Mouse (Mus musculus) hindbrain, embryonic 16.5 days (tissue): ENCODE measurements around the gene Dek. TPM values are rescaled to one million over a fixed set of nuclear protein-coding genes. Genes with fewer than 3 reads are reported as not detected.

ENCODE experiments used
- ATAC-seq: fragments of 200-750 bp; cut with Nextera tagmentation; 2 replicates; pipeline ENCODE4 v1.8.0; 2017; ENCODE audit warnings: moderate TSS enrichment, moderate library complexity
- H3K27ac ChIP-seq: fragments of 300-500 bp; sonication (generic); 2 replicates; pipeline ENCODE4 v1.5.1; 2014; ENCODE audit warnings: low read depth, mild to moderate bottlenecking, control low read depth, low read length, moderate library complexity
- H3K27me3 ChIP-seq: fragments of 300-500 bp; sonication (generic); replicated peaks from 2 replicates; pipeline ENCODE4 v1.6.1; 2014; ENCODE audit warnings: low read length; ENCODE audit not compliant: control insufficient read depth, insufficient read depth
- H3K36me3 ChIP-seq: fragments of 300-500 bp; sonication (generic); 2 replicates; pipeline ENCODE4 v1.6.1; 2014; ENCODE audit warnings: mild to moderate bottlenecking, low read length, moderate library complexity, mixed read lengths; ENCODE audit not compliant: control insufficient read depth, insufficient read depth
- H3K4me1 ChIP-seq: fragments of 300-500 bp; sonication (generic); 2 replicates; pipeline ENCODE4 v1.6.1; 2014; ENCODE audit warnings: low read depth, low read length; ENCODE audit not compliant: control insufficient read depth, insufficient read depth
- H3K4me2 ChIP-seq: fragments of 300-500 bp; sonication (generic); 2 replicates; pipeline ENCODE4 v1.6.1; 2014; ENCODE audit warnings: mild to moderate bottlenecking, low read length, control low read depth, moderate library complexity
- H3K4me3 ChIP-seq: fragments of 300-500 bp; sonication (generic); 2 replicates; pipeline ENCODE4 v1.5.1; 2014; ENCODE audit warnings: mild to moderate bottlenecking, low read length, control low read depth, moderate library complexity
- H3K9ac ChIP-seq: fragments of 300-500 bp; sonication (generic); 2 replicates; pipeline ENCODE4 v1.6.1; 2014; ENCODE audit warnings: low read depth, mild to moderate bottlenecking, control low read depth, low read length, moderate library complexity
- H3K9me3 ChIP-seq: fragments of 300-500 bp; sonication (generic); 2 replicates; pipeline ENCODE4 v1.6.1; 2014; ENCODE audit warnings: mild to moderate bottlenecking, low read length, moderate library complexity; ENCODE audit not compliant: control insufficient read depth
- WGBS: fragments of 180-500 bp; shearing (Covaris S2); extraction: QIAGEN DNeasy Blood & Tissue Kit; methylation state at CpG from one replicate; pipeline ENCODE4 v1.1.7; 2014; 5-methylcytosine and 5-hydroxymethylcytosine counted together
- polyA plus RNA-seq: library from polyadenylated mRNA; unstranded; fragments of >200 nt; fragmentation: Nextera tagmentation; extraction: Ambion mirVana; gene quantifications from 2 replicates; pipeline ENCODE4 v1.2.1, GENCODE M21; 2015

Gene Dek
- 99.1 and 101 TPM in 2 replicates for polyA plus RNA-seq

DNA sequence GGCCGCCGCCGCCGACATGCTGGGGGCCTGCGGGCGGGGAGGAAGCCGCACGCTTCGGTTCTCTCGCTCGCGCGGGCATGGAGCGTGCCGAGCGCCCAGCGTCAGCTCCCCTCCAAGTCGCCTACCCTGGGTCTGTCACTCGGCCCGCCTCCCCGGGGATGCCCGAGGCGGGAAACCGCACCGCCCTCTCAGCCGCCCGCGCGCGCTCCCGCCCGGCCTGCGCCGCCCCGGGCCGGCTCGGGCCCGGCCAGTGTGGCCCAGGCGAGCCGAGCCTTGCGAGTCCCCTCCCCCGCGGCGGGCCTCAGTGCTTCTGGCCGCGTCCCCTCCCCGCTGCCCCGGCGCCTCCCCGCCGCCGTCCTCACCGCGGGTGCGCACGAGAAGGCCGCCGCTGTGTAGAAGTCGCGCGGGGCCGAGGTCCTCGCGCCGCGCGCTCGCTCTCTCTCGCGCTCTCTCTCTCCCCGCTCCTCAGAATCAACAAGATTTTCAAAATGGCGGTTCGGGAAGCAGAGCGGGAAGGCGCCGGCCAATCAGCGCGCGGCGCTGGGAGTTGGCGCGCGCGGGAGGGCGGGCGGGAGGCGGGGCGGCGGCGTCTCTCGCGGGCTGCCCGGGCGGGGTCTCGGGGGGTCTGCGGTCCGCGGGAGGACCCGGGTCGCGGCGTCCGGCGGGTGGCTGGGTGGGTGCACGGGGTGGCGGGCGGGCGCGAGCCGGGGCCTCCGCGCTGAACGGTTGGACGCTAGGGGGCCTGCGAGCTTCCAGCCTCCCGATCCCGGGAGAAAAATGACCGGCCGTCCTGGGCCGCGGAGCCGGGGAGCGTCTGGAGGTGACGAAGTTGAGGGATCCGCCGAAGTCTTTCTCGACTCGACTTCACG is at the start of gene Dek:
Gene Dek, minus strand, starts transcription at position 491 of the 869 bp plus-strand sequence.
- H3K4me3 ChIP-seq, result peak within 1 kb of the TSS; percentile 86
- peak within 1 kb of the TSS; percentile 99 for H3K27ac ChIP-seq
- peak within 1 kb of the TSS; percentile 88 for H3K4me2 ChIP-seq
- peaks cover 18% of the 10 kb centered on the region for H3K4me1 ChIP-seq
- WGBS, result under 1% methylated on average over 106 of the region's 129 CpGs
- no peaks in the 10 kb centered on the region for H3K9me3 ChIP-seq
- ATAC-seq, result peak; percentile 96
- no peaks in the 10 kb centered on the region for H3K36me3 ChIP-seq
- no peaks in the 10 kb centered on the region for H3K27me3 ChIP-seq
- H3K9ac ChIP-seq, result peak within 1 kb of the TSS; percentile 91

DNA sequence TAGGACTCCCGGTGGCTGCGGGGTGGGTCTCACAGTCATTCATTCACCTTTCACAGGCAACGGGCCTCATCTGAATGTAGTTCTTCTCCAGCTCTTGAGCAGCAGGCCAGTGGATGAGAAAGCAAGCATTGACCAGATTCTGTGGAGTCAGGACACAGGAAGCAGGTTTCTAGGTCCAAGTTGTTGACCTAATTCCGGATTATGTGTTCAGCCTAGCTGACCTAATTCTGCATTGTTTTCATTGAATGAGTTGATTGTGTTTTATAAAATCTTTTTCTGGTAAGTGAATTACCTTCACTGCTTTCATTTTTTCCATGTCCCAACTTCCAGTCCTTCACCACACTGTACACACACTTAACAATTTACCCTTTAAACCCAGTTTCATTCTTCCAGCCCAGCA is 48.9 kb upstream of the Dek start:
- Histone ChIP-seq H3K9me3 (no peaks in the 10 kb centered on the region), H3K9ac (no peak overlapping the region), H3K4me2 (no peak overlapping the region), H3K4me3 (no peak overlapping the region), H3K4me1 (no peaks in the 10 kb centered on the region), H3K36me3 (no peaks in the 10 kb centered on the region), H3K27ac (no peak overlapping the region), H3K27me3 (no peaks in the 10 kb centered on the region)
- 60% methylated on average over 4 of the region's 4 CpGs for WGBS
- ATAC-seq, result no peak

DNA sequence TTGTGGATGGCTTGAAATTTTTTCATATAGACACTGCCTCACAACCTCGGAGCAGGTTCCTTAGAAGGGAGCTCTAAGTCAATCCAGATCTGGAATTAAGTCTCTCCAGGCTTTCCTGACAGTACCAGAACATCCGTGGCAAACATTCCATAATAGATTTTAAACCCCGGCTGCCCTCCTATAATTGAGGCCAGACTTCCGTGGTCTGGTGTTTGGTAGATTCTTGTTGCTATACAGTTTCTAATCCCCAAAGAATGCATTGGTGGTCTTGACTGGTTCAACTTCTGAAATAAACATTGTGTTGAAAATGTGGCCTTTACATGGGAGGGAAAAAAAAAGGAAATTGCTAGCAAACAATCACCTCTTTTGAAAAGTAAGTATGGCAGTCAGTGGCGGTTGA is 47.2 kb upstream of the Dek start:
- Histone ChIP-seq H3K36me3 (no peaks in the 10 kb centered on the region), H3K4me3 (no peak overlapping the region), H3K9me3 (no peaks in the 10 kb centered on the region), H3K4me1 (no peaks in the 10 kb centered on the region), H3K9ac (no peak overlapping the region), H3K4me2 (no peak overlapping the region), H3K27me3 (no peaks in the 10 kb centered on the region), H3K27ac (no peak overlapping the region)
- no peak for ATAC-seq
- WGBS, result 71% methylated on average over 5 of the region's 5 CpGs

DNA sequence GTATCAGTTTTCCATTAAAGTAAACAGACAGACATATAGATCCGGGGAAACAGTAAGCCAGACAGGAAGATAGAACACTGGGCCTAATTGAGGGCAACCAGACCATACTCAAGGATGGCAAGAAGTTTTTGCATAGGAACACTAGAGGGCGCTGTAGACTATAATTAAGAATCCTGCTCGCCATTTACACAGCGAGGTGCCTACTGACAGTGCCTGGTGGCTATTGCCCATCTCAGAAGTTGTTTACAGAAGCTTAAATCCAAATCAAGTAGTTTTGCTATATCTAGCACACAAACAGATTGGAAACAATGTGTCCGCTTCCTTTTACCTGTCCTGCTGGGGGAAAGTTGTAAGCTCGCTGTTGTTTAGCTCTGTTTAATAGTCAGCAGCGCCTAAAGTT is 46.4 kb upstream of the Dek start:
- no peaks in the 10 kb centered on the region for H3K27me3 ChIP-seq
- H3K9ac ChIP-seq, result no peak overlapping the region
- no peaks in the 10 kb centered on the region for H3K9me3 ChIP-seq
- peak; percentile 81 for ATAC-seq
- WGBS, result 30% methylated on average over 7 of the region's 7 CpGs
- H3K4me1 ChIP-seq, result no peaks in the 10 kb centered on the region
- H3K27ac ChIP-seq, result no peak overlapping the region
- no peak overlapping the region for H3K4me3 ChIP-seq
- no peaks in the 10 kb centered on the region for H3K36me3 ChIP-seq
- H3K4me2 ChIP-seq, result no peak overlapping the region

DNA sequence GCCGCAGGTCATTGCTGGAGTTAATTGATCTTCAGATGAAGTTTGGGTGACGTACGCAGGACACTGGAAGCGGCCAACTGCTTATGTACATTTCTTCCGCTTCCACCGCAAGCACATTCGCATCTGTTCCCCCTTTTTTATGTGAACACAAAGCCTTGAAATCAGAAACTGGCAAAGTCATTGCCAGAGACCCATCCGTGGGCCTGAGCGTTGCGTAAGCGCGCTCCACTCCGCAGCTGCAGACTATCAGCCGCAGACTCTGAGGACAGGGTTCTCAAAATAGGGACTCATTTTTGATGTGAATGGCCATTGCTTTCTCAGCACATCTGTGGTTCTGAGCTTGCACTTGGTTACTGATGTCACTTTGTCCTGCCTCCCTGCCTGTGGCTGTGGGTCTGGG is 45.1 kb upstream of the Dek start:
- Histone ChIP-seq H3K36me3 (no peaks in the 10 kb centered on the region), H3K9me3 (no peaks in the 10 kb centered on the region), H3K4me2 (no peak overlapping the region), H3K4me3 (no peak overlapping the region), H3K4me1 (no peaks in the 10 kb centered on the region), H3K27ac (no peak overlapping the region), H3K27me3 (no peaks in the 10 kb centered on the region), H3K9ac (no peak overlapping the region)
- WGBS, result 95% methylated on average over 14 of the region's 14 CpGs
- ATAC-seq, result no peak

DNA sequence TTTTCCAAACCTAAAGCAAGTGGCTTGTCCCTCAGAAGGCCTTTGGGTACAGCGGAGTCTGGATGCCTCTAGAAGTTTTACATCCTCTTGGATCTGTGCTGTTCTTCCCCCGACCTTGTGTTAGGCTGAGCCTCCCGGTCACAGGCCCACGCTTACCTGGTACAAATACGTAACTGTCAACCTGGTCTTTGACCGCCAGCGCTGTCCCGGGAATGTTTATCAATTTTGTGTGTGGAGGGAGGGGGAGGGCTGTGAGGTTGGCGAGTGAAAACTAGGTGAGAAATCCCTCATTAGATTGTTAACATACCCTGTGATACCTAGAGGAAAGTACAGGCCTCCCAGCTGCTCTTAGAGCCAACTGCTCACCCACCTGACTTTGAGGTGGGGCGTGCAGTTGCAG is 44.0 kb upstream of the Dek start:
- no peaks in the 10 kb centered on the region for H3K9me3 ChIP-seq
- H3K4me2 ChIP-seq, result no peak overlapping the region
- no peak overlapping the region for H3K9ac ChIP-seq
- H3K27ac ChIP-seq, result no peak overlapping the region
- no peaks in the 10 kb centered on the region for H3K27me3 ChIP-seq
- 94% methylated on average over 10 of the region's 10 CpGs for WGBS
- ATAC-seq, result no peak
- H3K4me3 ChIP-seq, result no peak overlapping the region
- no peaks in the 10 kb centered on the region for H3K4me1 ChIP-seq
- H3K36me3 ChIP-seq, result no peaks in the 10 kb centered on the region

DNA sequence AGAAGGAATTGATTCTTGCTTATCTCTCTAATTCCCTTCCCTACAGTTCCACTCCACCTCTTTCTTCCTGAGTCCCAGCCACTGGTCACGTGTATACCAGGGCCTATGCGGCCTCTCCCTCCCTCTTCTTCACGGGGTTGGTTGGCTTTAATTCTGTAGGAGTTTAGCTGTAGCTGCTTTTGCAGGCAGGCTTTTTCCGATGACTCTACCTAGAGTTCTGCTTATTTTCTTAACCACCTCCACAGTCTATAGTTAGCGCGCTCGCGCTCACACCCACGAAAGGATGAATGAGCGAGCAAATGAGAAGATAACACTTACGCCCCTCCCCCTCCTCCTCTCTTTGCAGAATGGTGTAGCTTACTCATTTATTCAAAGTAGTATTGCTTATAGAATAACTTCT is 42.6 kb upstream of the Dek start:
- H3K27me3 ChIP-seq, result no peaks in the 10 kb centered on the region
- WGBS, result 72% methylated on average over 11 of the region's 11 CpGs
- H3K4me3 ChIP-seq, result no peak overlapping the region
- H3K27ac ChIP-seq, result no peak overlapping the region
- H3K9ac ChIP-seq, result no peak overlapping the region
- H3K9me3 ChIP-seq, result no peaks in the 10 kb centered on the region
- H3K4me1 ChIP-seq, result no peaks in the 10 kb centered on the region
- H3K4me2 ChIP-seq, result no peak overlapping the region
- no peaks in the 10 kb centered on the region for H3K36me3 ChIP-seq
- ATAC-seq, result no peak

DNA sequence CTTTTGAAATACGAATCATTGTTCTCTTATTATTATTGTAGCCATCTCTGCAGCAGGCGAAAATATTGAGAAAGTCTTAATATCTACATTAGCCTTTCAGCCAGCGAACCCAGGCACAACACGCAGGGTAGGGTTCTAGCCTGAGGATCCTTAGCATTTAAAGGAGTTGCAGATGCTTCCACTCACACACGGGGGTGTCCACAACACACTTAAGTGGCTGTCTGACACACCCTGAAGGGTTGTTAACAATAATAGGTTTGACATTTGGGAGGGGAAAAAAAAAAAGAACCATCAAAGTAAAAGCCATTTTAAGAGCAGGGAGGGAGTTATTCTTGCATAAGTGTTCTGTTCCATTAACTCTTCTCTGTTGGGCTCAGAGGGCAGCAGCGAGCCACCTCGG is 40.4 kb upstream of the Dek start:
- Histone ChIP-seq H3K36me3 (no peaks in the 10 kb centered on the region), H3K4me2 (no peak overlapping the region), H3K9ac (no peak overlapping the region), H3K27ac (no peak overlapping the region), H3K4me1 (no peaks in the 10 kb centered on the region), H3K4me3 (no peak overlapping the region), H3K27me3 (no peaks in the 10 kb centered on the region), H3K9me3 (no peaks in the 10 kb centered on the region)
- no peak for ATAC-seq
- WGBS, result 73% methylated on average over 7 of the region's 7 CpGs

DNA sequence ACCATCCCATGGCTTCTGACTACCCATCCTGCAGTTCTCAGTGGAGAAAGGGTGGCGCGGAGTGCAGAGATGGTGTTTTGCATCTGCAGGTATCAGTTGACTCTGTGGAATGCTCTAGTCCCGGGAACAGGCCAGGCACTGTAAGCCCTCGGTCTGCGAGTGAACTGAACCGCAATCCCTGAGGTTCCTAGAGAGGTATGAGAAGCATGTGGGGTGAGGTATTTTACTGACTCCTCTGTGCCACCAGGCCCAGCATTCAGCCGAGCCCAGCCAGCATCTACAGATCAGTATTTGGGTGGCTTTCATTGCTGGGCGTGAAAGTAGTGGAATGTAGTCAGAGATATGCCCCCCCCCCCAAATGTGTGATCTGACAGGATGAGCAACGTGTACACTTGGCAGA is 39.9 kb upstream of the Dek start:
- H3K27ac ChIP-seq, result no peak overlapping the region
- H3K9ac ChIP-seq, result no peak overlapping the region
- no peak overlapping the region for H3K4me3 ChIP-seq
- WGBS, result 82% methylated on average over 9 of the region's 9 CpGs
- H3K36me3 ChIP-seq, result no peaks in the 10 kb centered on the region
- H3K9me3 ChIP-seq, result no peaks in the 10 kb centered on the region
- no peak for ATAC-seq
- H3K4me2 ChIP-seq, result no peak overlapping the region
- no peaks in the 10 kb centered on the region for H3K4me1 ChIP-seq
- no peaks in the 10 kb centered on the region for H3K27me3 ChIP-seq
